Mouse (Mus musculus) ES-E14 (cell line): ENCODE measurements at regions not wholly inside any gene's neighbourhood (a gene's known extent, or its start where the extent isn't known, plus 50 kb on each side); places are given as distances from the start of the nearest gene placed in this dataset.

Experiments used
- HCFC1 ChIP-seq: IDR thresholded peaks from 2 replicates; pipeline ENCODE4 v1.6.1; 2012; ENCODE audit warnings: low read length, inconsistent platforms, borderline replicate concordance; ENCODE audit not compliant: insufficient read depth
- MAFK ChIP-seq: IDR thresholded peaks from 2 replicates; pipeline ENCODE4 v1.6.1; 2014; ENCODE audit warnings: mild to moderate bottlenecking, low read depth, low read length, inconsistent platforms; ENCODE audit not compliant: insufficient read depth
- ZC3H11A ChIP-seq: IDR thresholded peaks from 2 replicates; pipeline ENCODE4 v1.6.1; 2012; ENCODE audit warnings: low read depth, mild to moderate bottlenecking, inconsistent platforms, low read length, borderline replicate concordance
- ZNF384 ChIP-seq: IDR thresholded peaks from 2 replicates; pipeline ENCODE4 v1.6.1; 2012; ENCODE audit warnings: low read depth, low read length, inconsistent platforms

GRCm38 (mm10) chr5:62466802-62467201 lies 299.2 kb downstream of the Arap2 start:
- no peak for TF ChIP-seq HCFC1
- TF ChIP-seq ZNF384: no peak
- TF ChIP-seq MAFK: no peak
- no peak for TF ChIP-seq ZC3H11A
